Comparison of ENCODE assay signal across 10 mouse cellular contexts in genomic region chr4:94476749-94477399, GRCm38 (mm10).
A peak's percentile ranks its signal among the peaks of the same experiment; 100 is the strongest.
DNase-seq lines count a peak whose midpoint lies in the region; ATAC-seq and TF ChIP-seq lines count a peak whose summit lies in the region.
"Had no signal": no experiment of that assay in that cellular context is flagged by ENCODE, and none has a peak within 500 bp of the region (broad histone marks: within the 10 kb centered on the region; RNA-seq: fewer than 3 reads in every experiment).

No protein-coding gene starts in this region.

- peak; percentile 87 for ATAC-seq in frontal cortex, adult (ENCODE audit: low TSS enrichment)
- peak; percentile 40; the same call in 1 of the 2 replicates for ATAC-seq in granulocyte monocyte progenitor cell, adult 5-6 weeks (replicated peaks; ENCODE audit: poor library complexity, severe bottlenecking)
- ATAC-seq in kidney, postnatal 0 days (replicated peaks; ENCODE audit: low FRiP score, low read depth): no peak
- no peak for ATAC-seq in megakaryocyte, adult 5-6 weeks (ENCODE audit: poor library complexity, severe bottlenecking)

- H3K27me3 ChIP-seq in kidney, postnatal 0 days (ENCODE audit: insufficient read depth, low read length): no peaks in the 10 kb centered on the region

- H3K36me3 ChIP-seq in kidney, postnatal 0 days (ENCODE audit: insufficient read depth, low read length): no peaks in the 10 kb centered on the region

- no peak overlapping the region for H3K9ac ChIP-seq in kidney, postnatal 0 days (ENCODE audit: low read depth, low read length)
- H3K9ac ChIP-seq: liver, embryonic 14.5 days had no signal

- 0 out of 2 replicates have a peak overlapping the region, but pooled peaks have one; percentile 4 for H3K4me2 ChIP-seq in kidney, postnatal 0 days (ENCODE audit: low read length)

- H3K27ac ChIP-seq in kidney, postnatal 0 days: 0 out of 2 replicates have a peak overlapping the region, but pooled peaks have one; percentile 6
- H3K27ac ChIP-seq: liver, embryonic 14.5 days had no signal

- 65% methylated on average over 18 of the region's 18 CpGs for WGBS in kidney, postnatal 0 days

- DNase-seq in frontal cortex, postnatal 14 days (ENCODE audit: low spot score in 2 of 2): no peak
- DNase-seq in ES-CJ7 (ENCODE audit: low read depth, low spot score): peak; percentile 53
- peak; percentile 17 for DNase-seq in kidney, postnatal 0 days (ENCODE audit: low spot score)
- DNase-seq in ovary, postnatal 10 days (ENCODE audit: low spot score): no peak
- no peak for DNase-seq in cerebellum, adult 9-11 months

- H3K9me3 ChIP-seq in kidney, postnatal 0 days (replicated peaks; ENCODE audit: low read length): no peaks in the 10 kb centered on the region

- no peaks in the 10 kb centered on the region for H3K4me1 ChIP-seq in kidney, postnatal 0 days (replicated peaks; ENCODE audit: insufficient read depth, low read length)

- no peak for TF ChIP-seq CTCF in kidney, postnatal 0 days (IDR thresholded peaks at IDR 0.05; ENCODE audit: low read depth)

- H3K4me3 ChIP-seq in kidney, postnatal 0 days (replicated peaks; ENCODE audit: low read depth, low read length): 0 out of 2 replicates have a peak overlapping the region, but pooled peaks have one; percentile 4
- H3K4me3 ChIP-seq: erythroblast, embryonic 14.5 days had no signal

Comparison
In these comparisons a context has a peak if more than half of its experiments do, and no peak if none do; other contexts are left out.
1. ATAC-seq: peak in frontal cortex, adult (single experiment) and granulocyte monocyte progenitor cell, adult 5-6 weeks (single experiment); none in kidney, postnatal 0 days (single experiment) and megakaryocyte, adult 5-6 weeks (single experiment).
2. DNase-seq: peak in ES-CJ7 (single experiment) and kidney, postnatal 0 days (single experiment); none in frontal cortex, postnatal 14 days (0 of 2), ovary, postnatal 10 days (single experiment) and cerebellum, adult 9-11 months (single experiment).